8 mouse cellular contexts compared by ENCODE assay signal in genomic region chr7:19628192-19628535, GRCm38 (mm10). TPM values are rescaled to one million over a fixed set of nuclear protein-coding genes. Genes with fewer than 3 reads are reported as not detected.
DNase-seq lines count a peak whose midpoint lies in the region; ATAC-seq lines count a peak whose summit lies in the region.

No protein-coding gene starts in this region.

- H3K4me2 ChIP-seq in limb, embryonic 13.5 days (replicated peaks): peak overlapping the region; percentile 91
- H3K4me2 ChIP-seq in stomach, embryonic 14.5 days (replicated peaks; ENCODE audit: low read depth, low read length): peak overlapping the region; percentile 87

- H3K27ac ChIP-seq in limb, embryonic 13.5 days: peak overlapping the region; percentile 33; the same call in 1 of the 2 replicates
- H3K27ac ChIP-seq in stomach, embryonic 14.5 days (ENCODE audit: low read length): peak overlapping the region; percentile 87; the same call in 1 of the 2 replicates

- H3K9ac ChIP-seq in limb, embryonic 13.5 days: no peak overlapping the region
- no peak overlapping the region for H3K9ac ChIP-seq in stomach, embryonic 14.5 days (replicated peaks; ENCODE audit: low read depth, low read length)

- H3K4me1 ChIP-seq in limb, embryonic 13.5 days: no peaks in the 10 kb centered on the region
- H3K4me1 ChIP-seq in stomach, embryonic 14.5 days (ENCODE audit: control insufficient read depth, insufficient read depth, low read length): 0 out of 2 replicates have a peak, but pooled peaks cover 4% of the 10 kb centered on the region

- peak; percentile 97 for DNase-seq in gastrocnemius, adult 18-20 months (ENCODE audit: low spot score)
- no peak for DNase-seq in gastrocnemius, postnatal 25 days
- peak; percentile 59 for DNase-seq in right cerebral cortex, postnatal 4 days
- DNase-seq in right cerebral cortex, postnatal 36 days (ENCODE audit: low spot score in 2 of 2): no peak
- no peak for DNase-seq in left cerebral cortex, postnatal 4 days
- no peak for DNase-seq in left cerebral cortex, adult 18-20 months (ENCODE audit: low spot score in 2 of 2)

- peak overlapping the region; percentile 81 for H3K4me3 ChIP-seq in limb, embryonic 13.5 days
- H3K4me3 ChIP-seq in stomach, embryonic 14.5 days (ENCODE audit: low read depth, low read length): peak overlapping the region; percentile 53

- intact Hi-C loops in left cerebral cortex, postnatal 4 days (cut with DNase I): no loop called here

- WGBS in limb, embryonic 13.5 days: 12% methylated on average over 17 of the region's 17 CpGs
- 14% methylated on average over 17 of the region's 17 CpGs for WGBS in stomach, embryonic 14.5 days

- no peaks in the 10 kb centered on the region for H3K9me3 ChIP-seq in limb, embryonic 13.5 days
- no peaks in the 10 kb centered on the region for H3K9me3 ChIP-seq in stomach, embryonic 14.5 days (ENCODE audit: control insufficient read depth, low read depth, low read length)

- peaks cover 14% of the 10 kb centered on the region for H3K36me3 ChIP-seq in limb, embryonic 13.5 days
- peaks cover 10% of the 10 kb centered on the region; the same call in 1 of the 2 replicates for H3K36me3 ChIP-seq in stomach, embryonic 14.5 days (ENCODE audit: control insufficient read depth, insufficient read depth, low read length)

- no peaks in the 10 kb centered on the region for H3K27me3 ChIP-seq in limb, embryonic 13.5 days
- H3K27me3 ChIP-seq in stomach, embryonic 14.5 days (ENCODE audit: control insufficient read depth, insufficient read depth, low read length): no peaks in the 10 kb centered on the region

- peak; percentile 5; the same call in 1 of the 2 replicates for ATAC-seq in limb, embryonic 13.5 days (ENCODE audit: low FRiP score, low read depth)
- no peak for ATAC-seq in stomach, embryonic 14.5 days (ENCODE audit: insufficient number of reproducible peaks, insufficient read depth, low FRiP score, low read depth)

RNA-seq across cellular contexts. Expression of gene Relb, which starts 1.1 kb away (rescaled TPM):
- 10 to 100 TPM in 1 of 2 experiments, 1 to 10 TPM in 1; 6.7 to 11.0 TPM for total RNA-seq in gastrocnemius, adult 18-20 months (2021)
- 1 to 10 TPM; 4.4 to 5.8 TPM for total RNA-seq in gastrocnemius, postnatal 25 days (2021)
- polyA plus RNA-seq in limb, embryonic 13.5 days (2015; fragmentation: Nextera tagmentation; extraction: Ambion mirVana): 9.1 and 9.6 TPM in 2 replicates
- polyA plus RNA-seq in stomach, embryonic 14.5 days (2014; fragmentation: Nextera tagmentation; extraction: Ambion mirVana): 8.3 and 10.4 TPM in 2 replicates
- 1 to 10 TPM; 5.5 to 7.5 TPM for total RNA-seq in left cerebral cortex, postnatal 4 days (2021)
- total RNA-seq in left cerebral cortex, adult 18-20 months (2021): 1 to 10 TPM; 7.5 to 8.1 TPM

RNA-seq across cellular contexts. Expression of gene Clasrp, which starts 23.9 kb away (rescaled TPM):
- 10 to 100 TPM in 1 of 2 experiments, 1 to 10 TPM in 1; 8.7 to 10.4 TPM for total RNA-seq in gastrocnemius, adult 18-20 months (2021)
- 10 to 100 TPM; 11.2 to 12.4 TPM for total RNA-seq in gastrocnemius, postnatal 25 days (2021)
- 62.2 and 64.6 TPM in 2 replicates for polyA plus RNA-seq in limb, embryonic 13.5 days (2015; fragmentation: Nextera tagmentation; extraction: Ambion mirVana)
- polyA plus RNA-seq in stomach, embryonic 14.5 days (2014; fragmentation: Nextera tagmentation; extraction: Ambion mirVana): 38.6 and 44.8 TPM in 2 replicates
- total RNA-seq in left cerebral cortex, postnatal 4 days (2021): 100 to 1,000 TPM in 1 of 2 experiments, 10 to 100 TPM in 1; 98.0 to 106 TPM
- total RNA-seq in left cerebral cortex, adult 18-20 months (2021): 10 to 100 TPM; 70.4 to 87.0 TPM

RNA-seq across cellular contexts. Expression of gene Clptm1, which starts 36.7 kb away (rescaled TPM):
- total RNA-seq in gastrocnemius, adult 18-20 months (2021): 10 to 100 TPM; 46.8 to 47.3 TPM
- 10 to 100 TPM; 36.3 to 47.0 TPM for total RNA-seq in gastrocnemius, postnatal 25 days (2021)
- 75.9 and 77.4 TPM in 2 replicates for polyA plus RNA-seq in limb, embryonic 13.5 days (2015; fragmentation: Nextera tagmentation; extraction: Ambion mirVana)
- 77.9 and 86.2 TPM in 2 replicates for polyA plus RNA-seq in stomach, embryonic 14.5 days (2014; fragmentation: Nextera tagmentation; extraction: Ambion mirVana)
- total RNA-seq in left cerebral cortex, postnatal 4 days (2021): 100 to 1,000 TPM; 105 to 115 TPM
- 100 to 1,000 TPM; 151 to 152 TPM for total RNA-seq in left cerebral cortex, adult 18-20 months (2021)

RNA-seq across cellular contexts. Expression of gene Apoc2, which starts 49.6 kb away (rescaled TPM):
- total RNA-seq in gastrocnemius, adult 18-20 months (2021): under 1 TPM in 1 of 2 experiments, not detected in 1; 0.74 TPM
- not detected for total RNA-seq in gastrocnemius, postnatal 25 days (2021)
- polyA plus RNA-seq in limb, embryonic 13.5 days (2015; fragmentation: Nextera tagmentation; extraction: Ambion mirVana): 1.1 and 1.7 TPM in 2 replicates
- polyA plus RNA-seq in stomach, embryonic 14.5 days (2014; fragmentation: Nextera tagmentation; extraction: Ambion mirVana): 1.5 and 1.9 TPM in 2 replicates
- not detected for total RNA-seq in left cerebral cortex, postnatal 4 days (2021)
- not detected for total RNA-seq in left cerebral cortex, adult 18-20 months (2021)

RNA-seq across cellular contexts. Expression of gene Gemin7, which starts 50.8 kb away (rescaled TPM):
- total RNA-seq in gastrocnemius, adult 18-20 months (2021): 10 to 100 TPM; 72.9 to 81.2 TPM
- total RNA-seq in gastrocnemius, postnatal 25 days (2021): 10 to 100 TPM; 58.1 to 58.5 TPM
- polyA plus RNA-seq in limb, embryonic 13.5 days (2015; fragmentation: Nextera tagmentation; extraction: Ambion mirVana): 167 and 179 TPM in 2 replicates
- 163 and 180 TPM in 2 replicates for polyA plus RNA-seq in stomach, embryonic 14.5 days (2014; fragmentation: Nextera tagmentation; extraction: Ambion mirVana)
- total RNA-seq in left cerebral cortex, postnatal 4 days (2021): 10 to 100 TPM; 56.0 to 58.2 TPM
- 10 to 100 TPM; 51.0 to 53.7 TPM for total RNA-seq in left cerebral cortex, adult 18-20 months (2021)

Comparison
In these comparisons a context has a peak if more than half of its experiments do, and no peak if none do; other contexts are left out.
1. DNase-seq: peak in gastrocnemius, adult 18-20 months (single experiment) and right cerebral cortex, postnatal 4 days (single experiment); none in gastrocnemius, postnatal 25 days (single experiment), right cerebral cortex, postnatal 36 days (0 of 2), left cerebral cortex, postnatal 4 days (single experiment) and left cerebral cortex, adult 18-20 months (0 of 2).
2. RNA of gene Clasrp, which starts 23.9 kb away (total RNA-seq): 98.0 to 106 TPM in left cerebral cortex, postnatal 4 days and 70.4 to 87.0 TPM in left cerebral cortex, adult 18-20 months; 11.2 to 12.4 TPM in gastrocnemius, postnatal 25 days and 8.7 to 10.4 TPM in gastrocnemius, adult 18-20 months; every median in the first group is over 4 times any median in the second.